Mouse (Mus musculus) kidney, postnatal 0 days (tissue): ENCODE measurements around the gene Tbck. TPM values are rescaled to one million over a fixed set of nuclear protein-coding genes. Genes with fewer than 3 reads are reported as not detected.

ENCODE experiments used
- ATAC-seq: fragments of 200-750 bp; cut with Nextera tagmentation; replicated peaks from 2 replicates; pipeline ENCODE4 v1.8.0; 2017; ENCODE audit warnings: low read depth, moderate number of reproducible peaks, moderate TSS enrichment, moderate library complexity; ENCODE audit not compliant: low FRiP score
- DNase-seq: peaks from one replicate; pipeline ENCODE4 v3.0.0-alpha.2; 2016; ENCODE audit warnings: low spot score
- H3K27ac ChIP-seq: fragments of 300-500 bp; sonication (generic); 2 replicates; pipeline ENCODE4 v1.5.1; 2014; ENCODE audit warnings: mild to moderate bottlenecking
- H3K27me3 ChIP-seq: fragments of 300-500 bp; sonication (generic); 2 replicates; pipeline ENCODE4 v1.6.1; 2014; ENCODE audit warnings: low read length, mixed read lengths; ENCODE audit not compliant: insufficient read depth
- H3K36me3 ChIP-seq: fragments of 300-500 bp; sonication (generic); 2 replicates; pipeline ENCODE4 v1.6.1; 2014; ENCODE audit warnings: low read length, mixed read lengths; ENCODE audit not compliant: insufficient read depth
- H3K4me1 ChIP-seq: fragments of 300-500 bp; sonication (generic); replicated peaks from 2 replicates; pipeline ENCODE4 v1.6.1; 2014; ENCODE audit warnings: antibody characterized with exemption, low read length, mixed read lengths; ENCODE audit not compliant: insufficient read depth
- H3K4me2 ChIP-seq: fragments of 300-500 bp; sonication (generic); 2 replicates; pipeline ENCODE4 v1.6.1; 2014; ENCODE audit warnings: mild to moderate bottlenecking, low read length, moderate library complexity, mixed read lengths
- H3K4me3 ChIP-seq: fragments of 300-500 bp; sonication (generic); replicated peaks from 2 replicates; pipeline ENCODE4 v1.5.1; 2014; ENCODE audit warnings: low read depth, low read length
- H3K9ac ChIP-seq: fragments of 300-500 bp; sonication (generic); 2 replicates; pipeline ENCODE4 v1.6.1; 2014; ENCODE audit warnings: low read depth, low read length
- H3K9me3 ChIP-seq: fragments of 300-500 bp; sonication (generic); replicated peaks from 2 replicates; pipeline ENCODE4 v1.6.1; 2016; ENCODE audit warnings: low read length, inconsistent platforms, mixed read lengths
- CTCF ChIP-seq: IDR thresholded peaks from 2 replicates; pipeline ENCODE4 v1.5.1; 2016; ENCODE audit warnings: antibody characterized with exemption, low read depth, mild to moderate bottlenecking, moderate library complexity
- WGBS: fragments of 180-500 bp; shearing (Covaris S2); extraction: QIAGEN DNeasy Blood & Tissue Kit; methylation state at CpG from one replicate; pipeline ENCODE4 v1.1.7; 2014; 5-methylcytosine and 5-hydroxymethylcytosine counted together
- polyA plus RNA-seq: library from polyadenylated mRNA; unstranded; fragments of >200 nt; fragmentation: Nextera tagmentation; extraction: Ambion mirVana; gene quantifications from 2 replicates; pipeline ENCODE4 v1.2.1, GENCODE M21; 2015

The Tbck gene
- polyA plus RNA-seq, 1 experiment from 2014 or later = 19.6 TPM

GRCm38 (mm10) chr3:132876011-132876708 lies 192.2 kb downstream of the Tbck start:
- H3K27ac ChIP-seq = peak overlapping the region; percentile 70
- TF ChIP-seq CTCF = peak; percentile 16; the same call in 1 of the 2 replicates
- DNase-seq = peak; percentile 85
- H3K36me3 ChIP-seq = no peaks in the 10 kb centered on the region
- peak; percentile 92 for ATAC-seq
- H3K27me3 ChIP-seq = no peaks in the 10 kb centered on the region
- no peak overlapping the region for H3K9ac ChIP-seq
- H3K4me3 ChIP-seq = no peak overlapping the region
- 30% methylated on average over 14 of the region's 14 CpGs for WGBS
- H3K4me2 ChIP-seq = peak overlapping the region; percentile 21; the same call in 1 of the 2 replicates
- no peaks in the 10 kb centered on the region for H3K4me1 ChIP-seq
- no peaks in the 10 kb centered on the region for H3K9me3 ChIP-seq

GRCm38 (mm10) chr3:132876933-132877676 lies 193.2 kb downstream of the Tbck start:
- Histone ChIP-seq H3K27me3 (no peaks in the 10 kb centered on the region), H3K4me1 (no peaks in the 10 kb centered on the region), H3K27ac (peak overlapping the region; percentile 70), H3K4me2 (no peak overlapping the region), H3K36me3 (no peaks in the 10 kb centered on the region), H3K9ac (no peak overlapping the region), H3K4me3 (no peak overlapping the region), H3K9me3 (no peaks in the 10 kb centered on the region)
- ATAC-seq (no peak), DNase-seq (no peak)
- TF ChIP-seq CTCF = no peak
- WGBS = 53% methylated on average over 10 of the region's 10 CpGs

- TF ChIP-seq CTCF = no peak
Observed at GRCm38 (mm10) chr3:132880361-132880760, 196.4 kb downstream of the Tbck start.

GRCm38 (mm10) chr3:132880826-132881225 lies 196.9 kb downstream of the Tbck start:
- TF ChIP-seq CTCF = no peak
- ATAC-seq = no peak
- WGBS = 59% methylated on average over 9 of the region's 9 CpGs
- no peak for DNase-seq
- no peak overlapping the region for H3K4me3 ChIP-seq
- H3K9ac ChIP-seq = no peak overlapping the region
- no peaks in the 10 kb centered on the region for H3K27me3 ChIP-seq
- H3K4me1 ChIP-seq = peaks cover 9% of the 10 kb centered on the region; the same call in 1 of the 2 replicates
- peak overlapping the region; percentile 37; the same call in 1 of the 2 replicates for H3K27ac ChIP-seq
- H3K9me3 ChIP-seq = no peaks in the 10 kb centered on the region
- no peak overlapping the region for H3K4me2 ChIP-seq
- no peaks in the 10 kb centered on the region for H3K36me3 ChIP-seq

More at GRCm38 (mm10) chr3:132880361-132880760, 196.4 kb downstream of the Tbck start:
- Histone ChIP-seq H3K4me2 (no peak overlapping the region), H3K9ac (no peak overlapping the region), H3K27ac (peak overlapping the region; percentile 37; the same call in 1 of the 2 replicates), H3K36me3 (no peaks in the 10 kb centered on the region), H3K9me3 (no peaks in the 10 kb centered on the region), H3K4me3 (no peak overlapping the region), H3K27me3 (no peaks in the 10 kb centered on the region), H3K4me1 (peaks cover 9% of the 10 kb centered on the region; the same call in 1 of the 2 replicates)
- DNase-seq (no peak), ATAC-seq (no peak)
- 89% methylated on average over 3 of the region's 3 CpGs for WGBS

GRCm38 (mm10) chr3:132883256-132883655 lies 199.3 kb downstream of the Tbck start:
- Histone ChIP-seq H3K9ac (no peak overlapping the region), H3K36me3 (no peaks in the 10 kb centered on the region), H3K4me2 (no peak overlapping the region), H3K9me3 (no peaks in the 10 kb centered on the region), H3K27me3 (no peaks in the 10 kb centered on the region), H3K4me3 (no peak overlapping the region), H3K27ac (peak overlapping the region; percentile 67), H3K4me1 (peaks cover 9% of the 10 kb centered on the region; the same call in 1 of the 2 replicates)
- WGBS = 52% methylated on average over 9 of the region's 9 CpGs
- TF ChIP-seq CTCF = no peak
- ATAC-seq (peak; percentile 84), DNase-seq (peak; percentile 34)

- Histone ChIP-seq H3K4me2 (no peak overlapping the region), H3K36me3 (no peaks in the 10 kb centered on the region), H3K9me3 (no peaks in the 10 kb centered on the region), H3K27me3 (no peaks in the 10 kb centered on the region), H3K4me3 (no peak overlapping the region), H3K27ac (peak overlapping the region; percentile 67; the same call in 1 of the 2 replicates), H3K9ac (no peak overlapping the region), H3K4me1 (peaks cover 9% of the 10 kb centered on the region; the same call in 1 of the 2 replicates)
- peak; percentile 41 for ATAC-seq
- no peak for TF ChIP-seq CTCF
- 52% methylated on average over 10 of the region's 10 CpGs for WGBS
- DNase-seq = no peak
Observed at GRCm38 (mm10) chr3:132884459-132884858, 200.5 kb downstream of the Tbck start.
